Mouse (Mus musculus) cerebellum, adult 11-12 months (tissue): ENCODE measurements around the gene Grin3b.

ENCODE experiments used
- DNase-seq: peaks from one replicate; pipeline ENCODE4 v3.0.0; 2022

Grin3b gene

DNA sequence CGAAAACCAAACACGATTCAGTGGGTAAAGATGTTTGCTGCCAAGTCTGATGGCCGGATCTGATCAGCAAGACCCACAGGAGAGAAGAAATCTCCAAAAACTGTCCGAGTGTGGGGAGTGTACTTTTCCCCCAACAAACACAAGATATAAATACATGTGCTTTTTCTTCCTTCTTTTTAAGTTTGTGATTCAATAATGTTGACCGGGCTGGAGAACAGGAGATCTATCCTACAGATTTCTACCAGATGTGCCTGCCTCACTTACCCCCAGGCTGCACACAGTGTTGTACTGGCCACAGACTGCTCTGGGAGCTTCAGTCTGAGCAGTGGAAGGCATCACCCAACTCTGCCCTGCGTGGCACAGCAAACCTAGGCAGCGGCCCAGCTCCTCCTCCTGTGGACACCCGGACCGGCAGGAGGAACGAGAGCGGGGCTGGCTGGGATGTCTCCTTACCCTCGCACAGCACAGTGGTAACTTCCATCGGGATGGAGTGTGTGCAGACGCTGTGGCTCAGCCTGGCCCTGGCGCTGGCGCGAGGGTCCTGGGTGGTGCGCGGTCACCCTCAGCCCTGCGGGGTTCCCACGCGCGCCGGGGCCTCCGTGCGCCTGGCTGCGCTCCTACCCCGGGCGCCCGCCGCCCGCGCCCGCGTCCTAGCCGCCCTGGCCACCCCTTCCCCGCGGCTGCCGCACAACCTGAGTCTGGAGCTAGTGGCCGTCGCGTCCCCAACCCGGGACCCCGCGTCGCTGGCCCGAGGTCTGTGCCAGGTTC lies at the start of gene Grin3b:
Grin3b (plus strand) TSS at position 301 of the 768 bp plus-strand sequence.
- no peak for DNase-seq

DNA sequence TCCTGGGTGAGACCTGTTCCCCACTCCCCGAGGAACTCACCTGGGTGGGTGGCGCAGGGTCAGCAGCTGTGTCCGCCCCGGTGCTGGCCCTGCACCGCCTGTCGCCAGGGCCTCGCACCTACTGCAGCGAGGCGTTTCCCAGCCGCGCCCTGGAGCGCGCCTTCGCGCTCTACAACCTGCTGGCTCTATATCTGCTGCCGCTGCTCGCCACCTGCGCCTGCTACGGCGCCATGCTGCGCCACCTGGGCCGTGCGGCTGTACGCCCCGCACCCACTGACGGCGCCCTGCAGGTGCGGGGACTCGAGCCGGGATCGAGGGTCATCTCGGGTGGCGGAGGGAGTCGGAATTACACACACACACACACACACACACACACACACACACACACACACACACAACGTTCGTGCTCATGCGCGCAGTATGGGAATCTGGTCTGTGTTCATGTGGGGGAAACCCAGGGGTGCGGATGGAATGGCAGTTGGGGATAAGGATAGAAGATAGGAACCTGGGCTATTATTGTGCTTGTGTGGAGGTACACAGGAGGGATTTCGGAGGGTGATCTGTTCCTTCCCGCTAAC lies 49.5 kb upstream of the Grin3b start, which contains the start of gene R3hdm4:
R3hdm4 (minus strand) TSS at position 251 of the 578 bp plus-strand sequence.
- no peak for DNase-seq

DNA sequence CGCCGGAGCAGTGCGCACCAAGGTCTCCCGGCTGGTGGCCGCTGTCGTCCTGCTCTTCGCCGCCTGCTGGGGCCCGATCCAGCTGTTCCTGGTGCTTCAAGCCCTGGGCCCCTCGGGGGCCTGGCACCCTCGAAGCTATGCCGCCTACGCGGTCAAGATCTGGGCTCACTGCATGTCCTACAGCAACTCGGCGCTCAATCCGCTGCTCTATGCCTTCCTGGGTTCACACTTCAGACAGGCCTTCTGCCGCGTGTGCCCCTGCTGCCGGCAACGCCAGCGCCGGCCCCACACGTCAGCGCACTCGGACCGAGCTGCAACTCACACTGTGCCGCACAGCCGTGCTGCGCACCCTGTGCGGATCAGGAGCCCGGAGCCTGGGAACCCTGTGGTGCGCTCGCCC lies 48.9 kb upstream of the Grin3b start:
- peak; percentile 53 for DNase-seq

DNA sequence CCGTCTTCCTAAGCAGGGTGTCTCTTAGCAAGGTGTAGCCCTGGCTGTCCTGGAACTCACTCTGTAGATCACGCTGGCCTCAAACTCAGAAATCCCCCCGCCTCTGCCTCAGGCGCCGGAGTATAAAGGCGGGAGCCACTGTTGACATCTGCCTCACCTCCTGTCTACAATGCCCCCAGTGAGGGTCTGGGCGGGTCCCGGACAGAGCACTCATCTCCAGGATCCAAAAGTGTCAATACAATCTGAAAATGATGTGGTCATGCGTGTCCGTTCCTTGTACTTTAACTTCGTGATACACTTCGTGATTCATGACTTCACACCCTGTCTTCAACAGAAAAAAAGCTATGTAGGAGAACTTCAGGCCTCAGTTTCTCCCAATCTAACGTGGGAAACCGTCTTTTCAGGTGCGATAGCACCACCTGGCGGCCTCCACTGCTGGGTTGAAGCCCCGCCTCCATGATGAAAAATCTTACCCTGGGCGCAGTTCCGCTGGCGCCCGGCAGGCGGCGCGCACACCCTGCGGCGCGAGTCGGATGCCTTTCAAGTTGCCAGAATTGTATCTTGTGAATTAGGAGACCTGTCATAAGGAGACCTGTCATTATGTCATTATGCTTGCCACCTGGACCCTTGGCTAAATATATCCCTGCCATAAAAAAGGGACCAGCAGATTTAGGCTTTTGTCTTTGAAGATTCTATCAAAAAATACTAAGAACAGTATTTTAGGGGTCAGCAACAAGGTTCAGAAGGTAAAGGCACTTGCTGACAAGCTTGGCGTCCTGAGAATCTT lies 45.3 kb upstream of the Grin3b start:
- DNase-seq: peak; percentile 89

DNA sequence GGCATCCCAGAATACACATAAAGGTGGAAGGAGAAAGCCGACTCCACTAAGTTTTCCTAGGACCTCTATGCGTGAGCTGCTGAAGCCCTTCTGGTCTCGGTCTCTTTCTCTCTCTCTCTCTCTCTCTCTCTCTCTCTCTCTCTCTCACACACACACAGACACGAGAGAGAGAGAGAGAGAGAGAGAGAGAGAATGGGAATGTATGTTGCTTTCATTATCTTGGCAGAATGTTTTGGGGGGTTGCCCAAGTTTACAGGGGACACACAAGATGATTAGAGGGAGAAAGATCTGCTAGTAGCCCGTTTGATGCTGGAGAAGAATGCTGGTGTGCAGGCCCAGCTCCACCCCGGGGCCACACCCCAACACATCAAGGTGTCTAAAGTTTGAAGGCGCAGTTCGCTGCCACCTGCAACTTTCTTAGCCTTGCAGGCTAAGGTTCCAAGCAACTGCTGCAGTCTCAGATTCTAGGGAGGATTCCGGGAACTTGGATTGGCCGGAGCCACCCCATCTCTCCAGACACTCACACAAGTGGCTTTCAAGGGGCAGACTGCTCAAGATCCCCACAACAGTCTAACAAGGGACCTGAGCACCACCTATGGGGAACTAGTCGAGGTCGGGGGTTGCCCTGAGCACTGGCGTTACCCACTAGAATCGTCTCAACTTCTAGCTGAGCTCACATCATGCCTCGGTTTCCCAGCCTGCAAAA lies 44.6 kb upstream of the Grin3b start:
- peak; percentile 59 for DNase-seq

DNA sequence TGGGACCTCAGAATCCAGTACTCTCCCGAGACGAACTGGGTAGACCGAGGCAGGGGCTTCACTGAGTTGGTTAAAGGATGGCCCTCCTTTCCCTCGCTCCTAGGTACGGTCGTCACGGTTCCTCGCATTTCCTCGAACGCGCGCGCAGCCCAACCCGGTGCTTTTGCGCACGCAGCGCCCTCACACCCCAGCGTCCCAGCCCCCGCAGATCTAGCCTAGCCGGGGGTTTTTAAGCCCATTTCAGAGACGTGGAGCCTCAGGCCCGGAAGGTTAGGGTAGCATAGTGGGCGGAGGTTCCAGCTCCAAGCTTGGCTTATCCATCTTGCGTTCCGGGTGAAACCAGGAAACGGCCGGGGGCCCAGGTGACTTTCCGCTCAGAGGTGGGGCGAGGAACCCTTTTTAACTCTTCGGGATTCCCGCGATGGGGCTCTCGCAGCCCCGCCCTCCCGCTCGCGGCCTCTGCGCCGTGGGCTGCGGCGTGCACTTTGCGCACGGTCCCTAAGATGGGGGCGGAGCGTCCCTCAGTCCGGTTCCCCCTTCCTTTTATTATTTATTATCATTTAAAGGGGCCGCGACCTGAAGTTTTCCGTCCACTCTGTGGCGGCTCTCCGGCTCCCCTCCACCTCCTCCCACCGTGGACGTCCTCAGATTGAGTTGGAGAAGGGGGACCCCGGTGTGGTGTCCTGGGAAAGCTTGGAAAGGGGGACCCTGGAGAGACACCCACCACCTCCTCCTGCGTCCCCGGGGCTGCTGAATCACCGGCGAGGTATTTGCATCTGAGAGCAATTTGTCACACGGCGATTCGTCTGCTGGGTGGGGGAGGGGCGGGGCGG lies 43.8 kb upstream of the Grin3b start, which contains the start of gene Arid3a:
Arid3a (plus strand) TSS at position 553 of the 833 bp plus-strand sequence.
- peak; percentile 88 for DNase-seq

DNA sequence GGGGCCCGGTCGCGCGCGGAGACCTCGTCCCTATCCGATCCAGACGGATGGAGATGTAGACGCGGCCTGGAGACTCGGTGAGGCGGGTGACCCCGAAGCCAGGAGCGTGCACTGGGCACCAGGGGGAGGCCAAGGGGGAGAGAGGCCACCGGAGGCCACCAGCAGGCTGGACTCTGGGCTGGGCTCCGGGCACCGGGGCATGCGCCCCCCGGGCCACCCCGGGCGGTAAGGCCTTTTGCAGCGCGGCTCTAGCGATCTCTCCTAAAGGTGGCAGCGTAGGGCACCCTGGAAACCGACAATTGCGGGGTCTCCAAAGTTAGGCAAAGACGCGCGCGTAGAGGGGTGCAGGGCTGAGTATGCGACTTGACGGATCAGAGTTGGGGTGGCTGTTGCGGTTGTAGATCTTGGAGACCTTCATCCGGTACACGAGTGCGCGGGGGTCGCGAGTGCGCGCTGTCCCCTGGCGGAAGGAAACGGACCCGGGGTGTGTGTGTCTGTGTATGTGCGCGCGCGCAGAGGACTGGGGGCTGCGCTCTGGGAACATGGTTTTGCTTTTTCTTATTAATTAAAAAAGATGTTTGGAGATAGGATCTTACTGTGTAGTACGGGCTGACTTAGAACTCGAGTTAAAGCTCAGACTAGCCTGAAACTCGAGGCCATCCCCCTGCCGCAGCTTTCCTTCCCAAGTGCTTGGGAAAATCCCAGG lies 43.0 kb upstream of the Grin3b start:
- DNase-seq: peak; percentile 70

DNA sequence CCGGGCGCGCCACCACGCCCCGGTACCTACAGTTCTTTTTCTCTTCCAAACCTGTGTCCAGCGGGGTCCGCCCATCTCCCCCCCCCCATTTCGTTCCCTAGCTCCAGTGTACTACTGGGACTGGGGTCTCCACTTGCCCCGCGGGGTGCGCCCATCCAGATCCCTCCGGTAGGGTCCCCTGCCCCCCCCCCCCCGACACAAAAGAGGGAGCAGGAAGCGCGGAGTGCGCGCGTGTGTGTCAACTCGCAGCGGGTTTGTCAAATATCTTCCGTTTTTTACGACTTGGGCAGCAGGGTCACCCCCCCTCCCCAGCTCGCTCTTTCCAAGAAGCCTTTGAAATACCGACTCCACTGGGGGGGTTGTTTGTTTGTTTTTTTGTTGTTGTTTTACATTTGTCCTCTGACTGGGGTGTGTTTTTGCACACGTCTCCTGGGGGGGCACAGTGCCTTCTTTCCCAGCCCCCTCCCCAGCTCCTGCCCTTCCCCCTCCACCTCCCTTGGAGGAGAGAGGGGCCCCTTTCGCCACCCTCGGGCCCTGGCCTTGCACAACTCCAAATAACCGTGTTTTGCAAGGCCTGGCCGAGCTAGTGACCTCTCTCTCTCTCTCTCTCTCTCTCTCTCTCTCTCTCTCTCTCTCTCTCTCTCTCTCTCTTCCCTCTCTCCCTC lies 42.4 kb upstream of the Grin3b start:
- DNase-seq: peak; percentile 59

DNA sequence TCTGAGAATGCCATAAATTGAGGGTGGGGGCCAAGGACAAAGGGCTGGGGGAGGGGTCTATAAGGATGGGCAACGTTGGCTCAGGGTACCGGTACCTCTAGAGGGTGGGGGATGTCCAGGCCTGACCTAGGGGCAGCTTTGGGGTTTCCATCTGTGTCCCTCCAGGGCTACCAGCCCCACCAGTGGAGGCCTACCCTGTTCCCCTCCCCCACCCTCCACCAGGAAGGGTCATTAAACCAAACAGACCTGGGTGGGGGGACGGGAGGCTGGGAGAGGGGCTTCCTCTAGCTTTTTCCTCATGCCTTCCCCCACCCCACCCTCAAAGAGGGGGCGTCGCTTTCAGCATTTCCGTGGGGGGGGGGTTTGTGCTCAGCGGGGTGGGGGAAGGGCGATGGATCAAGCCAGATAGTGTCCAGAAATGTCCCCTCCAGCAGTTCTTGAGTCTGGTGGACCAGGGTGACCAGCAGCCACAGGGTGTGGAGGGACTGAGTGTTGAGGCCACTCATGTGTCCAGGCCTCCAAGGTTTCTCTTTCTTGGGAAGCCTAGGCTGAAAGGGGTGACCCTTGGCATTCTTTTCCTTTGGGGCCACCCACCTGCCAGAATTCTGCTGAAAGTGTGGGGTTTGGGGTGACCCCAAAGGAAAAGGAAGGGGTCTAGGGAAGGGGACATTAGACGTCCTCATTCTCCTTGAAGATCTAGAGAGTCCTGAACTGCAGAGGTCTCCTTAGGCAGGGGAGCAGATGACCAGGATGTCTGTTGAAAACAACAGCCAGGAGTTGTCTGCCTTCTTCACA lies 41.4 kb upstream of the Grin3b start:
- DNase-seq: peak; percentile 65

DNA sequence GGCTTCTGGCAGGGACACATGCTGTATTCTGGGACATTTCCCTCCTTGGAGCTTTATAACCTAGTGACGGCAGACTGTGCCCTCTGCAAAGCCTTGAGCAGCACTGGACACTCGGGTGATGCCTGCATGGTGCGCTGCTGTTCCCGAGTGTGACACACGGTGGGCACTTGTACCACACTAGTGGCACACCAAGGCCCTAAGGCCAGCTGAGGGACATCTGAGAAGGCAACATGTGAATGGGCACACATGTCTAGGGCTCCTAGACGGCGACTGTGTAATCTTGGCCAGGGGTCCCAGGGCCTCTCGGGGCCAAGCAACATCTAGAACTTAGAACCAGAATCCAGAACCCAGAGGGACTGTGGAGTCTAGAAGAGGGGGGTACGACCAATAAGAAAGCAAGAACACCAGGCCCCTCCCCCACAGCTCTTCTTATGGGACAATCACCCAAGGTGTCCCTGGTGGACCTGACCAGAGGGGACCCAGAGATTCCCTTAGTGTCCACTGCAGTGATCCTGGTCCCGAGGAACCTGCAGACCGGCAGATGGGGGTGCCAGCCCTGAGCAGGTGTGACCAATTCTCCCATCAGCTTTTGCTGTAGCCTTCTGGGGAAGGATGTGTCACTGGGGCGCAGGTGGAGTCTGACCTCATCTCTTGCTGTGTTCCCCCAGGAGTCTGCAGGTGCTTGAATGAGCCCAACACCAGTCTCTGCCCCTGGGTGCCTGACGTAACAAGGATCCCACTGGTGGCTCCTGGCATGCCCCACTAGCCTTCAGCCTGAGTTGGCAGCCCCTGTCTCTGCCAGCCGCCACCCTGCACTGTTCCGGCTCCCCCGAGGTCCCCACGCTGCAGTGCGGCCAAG lies 40.3 kb upstream of the Grin3b start:
- peak; percentile 53 for DNase-seq

DNA sequence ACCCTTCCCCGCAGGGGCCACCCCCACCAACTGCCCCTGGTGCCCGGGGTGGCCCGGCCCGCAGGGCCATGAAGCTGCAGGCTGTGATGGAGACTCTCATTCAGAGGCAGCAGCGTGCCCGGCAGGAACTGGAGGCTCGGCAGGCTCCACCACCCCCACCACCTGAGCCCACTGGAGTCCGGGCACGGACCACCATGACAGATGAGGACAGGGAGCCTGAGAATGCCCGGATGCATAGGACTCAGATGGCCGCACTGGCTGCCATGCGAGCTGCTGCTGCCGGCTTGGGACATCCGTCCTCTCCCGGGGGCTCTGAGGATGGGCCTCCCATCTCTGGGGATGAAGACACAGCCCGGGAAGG lies 39.7 kb upstream of the Grin3b start:
- no peak for DNase-seq

DNA sequence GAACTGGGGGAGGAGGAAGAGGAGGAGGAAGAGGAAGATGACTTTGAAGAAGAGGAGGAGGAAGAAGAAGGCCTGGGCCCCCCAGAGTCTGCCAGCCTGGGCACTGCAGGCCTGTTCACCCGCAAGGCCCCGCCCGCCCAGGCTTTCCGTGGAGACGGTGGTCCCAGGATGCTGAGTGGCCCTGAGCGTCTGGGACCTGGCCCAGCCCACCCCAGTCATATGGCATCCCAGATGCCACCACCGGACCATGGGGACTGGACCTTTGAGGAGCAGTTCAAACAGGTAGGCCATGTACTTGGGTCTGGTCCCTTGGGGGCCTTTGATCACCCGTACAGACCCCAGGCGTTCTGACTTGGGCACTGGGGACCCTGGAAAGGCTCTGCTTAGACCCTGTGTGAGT lies 38.7 kb upstream of the Grin3b start:
- DNase-seq: peak; percentile 49

DNA sequence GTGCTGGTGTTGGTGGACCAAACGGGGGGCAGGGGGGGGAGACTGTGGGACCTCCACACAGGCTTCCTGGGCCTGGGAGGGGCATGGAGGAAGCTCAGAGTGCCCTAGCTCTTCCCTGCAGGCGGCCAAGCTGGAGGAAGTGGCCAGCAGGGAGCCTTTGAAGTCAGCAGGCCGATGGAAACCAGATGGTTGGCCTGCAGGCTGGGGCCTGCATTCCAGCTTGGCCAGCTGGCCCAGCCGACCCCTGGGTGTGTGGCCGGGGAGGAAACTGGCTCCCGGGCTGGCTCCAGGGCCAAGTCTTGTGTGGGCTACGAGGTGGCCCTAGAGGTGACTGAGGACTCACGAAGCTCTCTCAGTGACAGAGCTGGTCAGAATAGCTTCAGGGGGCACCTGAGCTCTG lies 37.8 kb upstream of the Grin3b start:
- peak; percentile 78 for DNase-seq

DNA sequence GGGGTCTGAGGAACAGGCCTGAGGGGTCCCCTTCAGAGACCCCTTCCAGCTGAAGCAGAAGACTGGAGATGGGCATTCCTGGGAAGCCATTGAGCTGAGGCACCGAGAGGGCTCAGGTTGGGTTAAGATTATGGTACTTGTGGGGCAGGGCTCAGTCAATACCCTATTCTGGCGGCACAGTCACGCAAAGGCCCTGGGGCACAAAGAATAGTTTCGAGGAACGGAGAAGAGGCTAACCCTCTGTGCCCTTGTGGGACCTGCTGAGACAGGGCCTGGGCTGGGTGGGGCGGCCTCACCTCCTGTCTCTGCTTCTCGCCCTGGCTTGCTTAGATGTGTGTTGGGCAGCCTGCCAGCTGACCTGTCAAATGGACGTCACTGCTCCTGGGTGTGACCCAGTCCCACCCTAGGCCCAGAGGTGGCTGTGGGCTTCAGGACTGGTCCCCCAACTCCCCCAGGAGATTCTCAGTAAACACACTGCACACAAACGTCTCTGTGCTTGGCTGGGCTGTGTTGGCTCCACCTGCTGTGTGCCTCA lies 37.3 kb upstream of the Grin3b start:
- DNase-seq: peak; percentile 60

DNA sequence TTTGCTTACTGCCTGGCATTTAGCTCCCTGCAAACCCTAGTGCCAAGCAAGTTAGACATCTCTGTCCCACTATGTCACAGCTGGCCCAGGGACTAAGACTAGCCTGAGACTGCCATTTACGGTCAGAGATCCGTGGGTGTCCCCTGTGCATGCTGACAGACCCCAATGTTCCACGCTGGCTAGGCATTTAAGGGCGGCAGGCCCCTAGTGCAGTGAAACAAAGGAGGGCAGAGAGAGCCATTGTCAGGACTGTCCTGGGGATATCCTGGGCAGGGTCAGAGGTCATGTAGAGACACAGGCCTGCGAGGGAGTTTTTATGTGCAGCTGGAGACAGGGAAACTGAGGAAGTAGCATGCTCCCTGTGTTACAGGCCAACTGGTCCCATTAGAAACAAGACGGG lies 36.7 kb upstream of the Grin3b start:
- no peak for DNase-seq

DNA sequence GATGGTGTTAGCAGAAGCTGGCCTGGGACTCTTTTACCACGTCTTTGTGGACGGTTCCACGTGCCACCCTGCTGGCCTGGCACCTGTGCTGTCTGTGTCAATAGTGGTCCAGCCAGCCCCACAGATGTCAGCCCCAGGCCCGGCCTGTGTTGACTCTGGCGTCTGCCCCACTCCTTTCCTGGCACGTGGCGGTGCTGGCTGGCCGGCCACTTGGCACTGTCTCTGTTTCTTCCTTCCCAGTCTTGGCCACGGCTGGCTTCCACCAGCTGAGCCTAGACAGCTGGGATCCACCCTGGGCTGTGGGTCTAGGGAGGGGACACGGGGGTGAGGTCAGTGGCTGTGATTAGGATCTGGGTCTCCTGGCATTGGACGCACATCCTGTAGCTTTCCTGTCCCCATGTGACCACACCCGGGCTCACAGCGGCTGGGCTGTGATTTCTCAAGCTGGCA lies 36.2 kb upstream of the Grin3b start:
- peak; percentile 78 for DNase-seq

DNA sequence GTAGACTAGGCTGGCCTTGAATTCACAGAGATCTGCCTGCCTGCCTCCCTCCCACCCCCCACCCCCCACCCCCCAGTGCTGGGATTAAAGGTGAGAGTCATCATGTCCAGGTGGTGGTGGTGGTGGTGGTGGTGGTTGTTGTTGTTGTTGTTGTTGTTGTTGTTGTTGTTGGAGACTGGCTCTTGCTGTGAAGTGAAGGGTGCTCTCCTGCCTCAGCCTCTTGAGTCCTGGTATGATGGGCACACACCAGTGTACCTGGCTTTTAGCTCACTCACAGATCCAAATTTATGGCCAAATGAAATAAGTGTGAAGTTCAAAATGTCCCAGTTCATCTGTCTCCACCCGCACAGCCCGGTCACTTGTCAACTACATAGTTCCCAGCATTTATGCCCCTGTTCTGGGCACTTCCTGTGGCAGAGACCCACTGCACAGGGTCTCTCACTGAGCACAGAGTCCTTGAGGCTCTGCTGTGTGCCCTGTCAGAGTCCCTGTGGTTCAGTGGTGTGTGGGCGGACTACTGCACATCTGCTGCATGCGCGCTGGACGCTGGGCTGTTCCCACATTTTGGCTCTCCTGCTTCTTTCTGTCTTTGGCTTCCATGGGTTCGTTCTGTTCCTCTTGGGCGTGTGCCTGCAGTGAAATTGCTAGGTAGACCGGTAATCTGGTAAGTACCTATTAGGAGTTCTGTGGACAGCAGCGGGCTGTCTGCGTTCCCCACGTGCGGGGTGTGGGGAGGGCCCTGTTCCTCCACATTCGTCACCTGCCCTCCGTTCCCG lies 35.5 kb upstream of the Grin3b start:
- no peak for DNase-seq
